Mouse (Mus musculus) spleen, adult 2 months (tissue): Measurements from ENCODE around the gene Brinp2.

Source experiments
- CTCF ChIP-seq: fragments of 200-500 bp; IDR thresholded peaks from 2 replicates; pipeline ENCODE4 v1.5.1; 2011; ENCODE audit warnings: mild to moderate bottlenecking, inconsistent platforms; ENCODE audit not compliant: insufficient read depth, insufficient read length, insufficient replicate concordance; ENCODE audit errors: extremely low read depth
- POLR2A ChIP-seq: fragments of 200-500 bp; IDR thresholded peaks from 2 replicates; pipeline ENCODE4 v1.6.1; 2011; ENCODE audit warnings: low read depth, low read length, inconsistent platforms

DNA sequence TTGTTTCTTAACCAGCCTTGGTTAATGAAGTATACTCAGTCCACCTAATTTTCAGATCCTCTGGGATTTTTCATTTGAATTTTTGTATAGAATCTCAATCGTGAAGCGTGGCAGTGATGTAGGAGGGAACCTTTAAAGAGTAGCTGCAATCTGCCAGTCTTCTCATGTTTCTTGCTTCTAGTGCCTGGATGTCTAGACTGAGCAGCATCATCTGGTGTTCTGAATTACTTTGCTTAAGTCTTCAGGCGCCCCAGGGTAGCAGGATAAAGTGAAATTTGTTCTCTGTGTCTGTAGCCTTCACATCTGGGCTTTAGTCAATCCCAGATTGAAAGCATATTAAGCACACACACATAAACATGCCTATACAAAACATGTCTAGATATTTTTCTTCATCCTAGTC lies 27.1 kb upstream of the Brinp2 start:
- no peak for TF ChIP-seq POLR2A
- no peak for TF ChIP-seq CTCF
